Mouse (Mus musculus): Measurements from ENCODE around the gene Olfr692.

Gene Olfr692

DNA sequence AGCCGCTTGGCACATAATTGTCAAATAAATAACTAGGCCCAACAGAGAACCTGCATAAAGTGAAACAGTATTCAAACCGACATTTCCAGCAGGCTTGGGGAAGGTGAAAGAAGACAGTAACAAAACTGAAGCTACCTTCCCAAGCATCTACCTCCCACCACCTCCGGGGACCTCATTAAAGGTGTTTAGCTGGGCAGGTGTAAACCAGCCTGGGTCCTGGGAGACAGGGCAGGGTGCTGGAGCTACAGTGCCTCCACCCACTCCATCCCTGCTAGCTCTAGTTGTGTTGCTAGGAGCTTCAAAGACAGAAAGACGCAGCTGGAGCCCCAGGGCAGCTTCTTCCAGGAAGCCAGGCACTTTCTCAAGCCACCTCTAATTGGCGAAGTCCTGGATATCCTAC is 36.2 kb downstream of the Olfr692 start, which contains the start of gene Cnga4:
Gene Cnga4 (plus strand): TSS at position 301 of the 400 bp plus-strand sequence.
- no peak for DNase-seq (ENCODE audit: low read depth, low spot score)

- DNase-seq (ENCODE audit: low read depth, low spot score) = no peak
Observed at GRCm38 (mm10) chr7:105406322-105406721, 38.3 kb downstream of the Olfr692 start.

DNA sequence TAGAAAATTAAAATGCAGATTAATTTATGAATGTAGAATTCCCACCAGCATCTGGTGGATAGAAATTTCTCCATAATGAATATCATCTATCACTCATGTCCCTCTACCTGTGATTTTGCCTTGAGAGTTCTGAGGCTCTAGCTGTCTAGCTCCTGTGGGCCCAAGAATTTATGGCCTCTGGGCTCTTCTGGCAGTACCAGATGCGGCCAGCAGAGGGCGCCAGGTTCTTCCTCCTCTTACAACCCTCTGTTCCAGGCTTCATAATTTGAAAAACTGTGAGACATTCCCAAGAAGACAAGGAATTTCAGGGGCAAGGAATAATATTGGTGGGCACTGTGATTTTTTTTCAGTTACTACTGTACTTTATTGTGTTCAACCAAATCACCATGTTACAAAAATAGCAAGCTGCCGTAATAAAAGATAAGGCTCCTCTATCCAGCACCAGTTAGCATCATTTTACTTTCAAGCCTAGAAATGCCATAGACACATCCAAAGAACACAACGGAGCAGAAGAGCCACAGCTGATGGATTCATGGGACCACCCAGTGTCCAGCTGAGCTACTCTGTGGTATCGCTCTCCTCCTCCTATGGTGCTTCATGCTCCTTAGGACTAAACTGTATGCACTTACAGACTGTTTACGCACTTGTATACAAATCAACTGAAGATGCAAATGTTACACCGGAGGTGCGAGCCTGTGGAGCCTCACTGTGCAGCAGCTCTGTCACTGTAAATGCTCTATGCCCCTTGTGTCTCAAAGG is 44.0 kb downstream of the Olfr692 start:
- DNase-seq (ENCODE audit: low read depth, low spot score) = peak; percentile 46

DNA sequence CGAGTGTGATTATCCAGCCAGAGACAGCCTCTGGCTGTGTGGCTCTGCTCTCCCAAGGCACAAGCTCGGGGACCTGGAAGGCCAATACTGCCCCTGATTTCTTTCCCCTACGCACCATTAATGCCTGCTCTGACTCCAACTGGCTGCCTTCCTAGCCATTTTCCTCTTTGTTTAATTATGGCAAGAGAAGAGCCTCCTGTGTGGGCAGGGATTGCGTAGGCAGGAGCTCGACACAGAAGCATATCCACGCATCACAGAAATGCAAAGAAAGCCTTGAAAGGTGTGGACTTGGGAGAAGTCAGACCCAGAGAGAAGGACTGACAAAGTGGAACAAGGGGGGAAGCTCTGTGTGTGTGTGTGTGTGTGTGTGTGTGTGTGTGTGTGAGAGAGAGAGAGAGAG is 46.4 kb downstream of the Olfr692 start:
- no peak for DNase-seq (ENCODE audit: low read depth, low spot score)

- no peak for DNase-seq (ENCODE audit: low read depth, low spot score)
Observed at GRCm38 (mm10) chr7:105416529-105416928, 48.5 kb downstream of the Olfr692 start.

DNA sequence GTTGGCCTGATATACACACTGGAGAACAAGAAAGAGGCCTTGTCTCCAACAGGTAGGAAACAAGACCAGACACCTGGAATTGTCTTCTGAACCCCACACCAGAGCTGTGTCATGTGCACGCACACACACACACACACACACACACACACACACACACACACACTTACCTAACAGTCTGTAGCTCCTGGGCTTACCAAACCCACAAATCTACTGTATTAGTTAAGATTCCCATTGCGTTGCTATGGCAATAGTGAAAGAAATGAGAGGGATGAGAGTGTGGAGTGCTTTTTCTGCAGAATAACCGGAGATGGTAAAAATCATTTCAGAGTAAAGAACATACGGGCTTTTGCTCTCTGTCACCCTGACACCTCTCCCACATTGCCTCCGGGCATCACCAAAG is 50.1 kb downstream of the Olfr692 start:
- no peak for DNase-seq (ENCODE audit: low read depth, low spot score)

Data from c-Kit-negative CD71-positive TER-119-positive erythroid progenitor cells, embryonic 14.5 days (primary cell).